Mouse (Mus musculus): ENCODE measurements at regions not wholly inside any gene's neighbourhood (a gene's known extent, or its start where the extent isn't known, plus 50 kb on each side); places are given as distances from the start of the nearest gene placed in this dataset.
A peak's percentile ranks its signal among the peaks of the same experiment; 100 is the strongest.
"Not testable (repeated sequence)": the region's sequence is repeated elsewhere in the genome, so short reads cannot be mapped to it uniquely, and the experiment has no call there.

DNA sequence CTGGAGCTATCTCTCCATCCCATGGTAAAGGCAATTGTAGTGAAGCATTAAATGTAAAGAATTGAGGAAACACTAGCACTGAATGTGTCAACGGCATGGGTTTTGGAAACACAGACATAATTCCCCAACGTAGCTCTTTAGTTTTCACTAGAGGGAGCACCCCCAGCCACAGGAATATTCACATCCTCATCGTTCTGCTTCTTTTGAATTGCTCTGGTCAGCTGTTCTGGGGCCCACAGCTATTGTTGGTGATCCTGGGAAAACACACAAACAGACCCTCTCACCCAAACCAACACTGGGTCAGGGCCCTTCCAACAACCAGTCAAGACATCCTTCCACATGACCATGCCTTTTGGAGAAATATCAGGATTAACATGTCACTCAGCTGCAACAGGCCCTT is 119.7 kb downstream of the Impg2 start:
- not testable (repeated sequence) for H3K9ac ChIP-seq (ENCODE audit: low read length); H3K4me2 ChIP-seq (replicated peaks; ENCODE audit: low read depth); ATAC-seq (ENCODE audit: low FRiP score, low TSS enrichment); H3K4me3 ChIP-seq (ENCODE audit: low read depth, low read length); DNase-seq (ENCODE audit: low spot score); H3K27me3 ChIP-seq (ENCODE audit: control insufficient read depth, insufficient read depth, low read length); H3K9me3 ChIP-seq (ENCODE audit: control insufficient read depth, low read length); H3K36me3 ChIP-seq (ENCODE audit: control insufficient read depth, insufficient read depth, low read length); H3K27ac ChIP-seq (replicated peaks); H3K4me1 ChIP-seq (replicated peaks; ENCODE audit: control insufficient read depth, insufficient read depth)
- WGBS, result 85% methylated on average over 3 of the region's 3 CpGs

DNA sequence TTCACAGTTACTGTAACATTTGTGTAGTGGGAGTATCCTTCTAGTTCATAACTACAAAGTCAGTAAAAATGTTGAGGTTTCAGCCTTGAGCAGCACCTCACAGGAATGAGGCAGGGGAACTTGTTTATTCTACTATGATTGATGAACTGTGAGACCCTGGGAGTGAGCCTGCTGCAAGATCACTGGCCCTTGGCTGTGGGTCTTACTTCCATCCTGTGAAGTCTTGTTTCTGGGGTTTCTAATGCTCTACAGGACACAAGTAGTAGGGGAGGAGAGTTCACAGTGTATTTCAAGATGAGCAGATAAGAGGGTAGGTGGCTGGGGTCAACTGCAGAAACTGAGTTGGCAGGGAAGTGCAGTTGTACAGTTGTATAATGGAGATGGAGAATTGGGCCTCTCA is 128.3 kb upstream of the Abi3bp start:
- DNase-seq (ENCODE audit: low spot score) (no peak), ATAC-seq (ENCODE audit: low FRiP score, low TSS enrichment) (no peak)
- H3K36me3 ChIP-seq (ENCODE audit: control insufficient read depth, insufficient read depth, low read length), result no peaks in the 10 kb centered on the region
- no peaks in the 10 kb centered on the region for H3K27me3 ChIP-seq (ENCODE audit: control insufficient read depth, insufficient read depth, low read length)
- no peaks in the 10 kb centered on the region for H3K4me1 ChIP-seq (replicated peaks; ENCODE audit: control insufficient read depth, insufficient read depth)
- no peaks in the 10 kb centered on the region for H3K9me3 ChIP-seq (ENCODE audit: control insufficient read depth, low read length)
- no peak overlapping the region for H3K4me2 ChIP-seq (replicated peaks; ENCODE audit: low read depth)
- no peak for TF ChIP-seq CTCF (IDR thresholded peaks at IDR 0.05; ENCODE audit: low read depth)
- TF ChIP-seq EP300 (optimal IDR thresholded peaks at IDR 0.05), result no peak
- no peak overlapping the region for H3K4me3 ChIP-seq (ENCODE audit: low read depth, low read length)
- H3K27ac ChIP-seq (replicated peaks), result no peak overlapping the region
- no peak overlapping the region for H3K9ac ChIP-seq (ENCODE audit: low read length)

DNA sequence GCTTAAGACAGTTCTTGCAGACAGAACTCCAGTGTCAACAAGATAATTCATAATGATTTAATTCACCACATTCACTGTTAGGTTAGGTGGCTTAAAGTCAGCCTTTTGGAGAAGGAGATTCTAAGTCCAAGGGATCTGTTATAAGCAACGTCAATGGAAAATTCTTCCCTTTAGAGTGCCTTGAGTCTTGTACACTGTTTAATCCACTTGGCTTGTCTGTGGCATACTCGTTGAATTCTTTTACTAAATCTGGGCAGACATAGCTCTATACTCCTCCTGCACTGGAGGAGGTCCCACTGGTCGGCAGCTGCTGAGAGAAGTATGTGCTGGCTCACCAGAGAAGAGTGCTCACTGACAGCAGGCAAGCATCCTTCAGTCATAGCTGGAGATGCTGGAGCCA is 124.8 kb upstream of the Abi3bp start:
- H3K4me1 ChIP-seq (replicated peaks; ENCODE audit: control insufficient read depth, insufficient read depth), result no peaks in the 10 kb centered on the region
- H3K4me3 ChIP-seq (ENCODE audit: low read depth, low read length), result no peak overlapping the region
- ATAC-seq (ENCODE audit: low FRiP score, low TSS enrichment) (peak; percentile 18; the same call in 1 of the 2 replicates), DNase-seq (ENCODE audit: low spot score) (no peak)
- H3K27me3 ChIP-seq (ENCODE audit: control insufficient read depth, insufficient read depth, low read length), result no peaks in the 10 kb centered on the region
- no peaks in the 10 kb centered on the region for H3K9me3 ChIP-seq (ENCODE audit: control insufficient read depth, low read length)
- TF ChIP-seq EP300 (optimal IDR thresholded peaks at IDR 0.05) (peak; percentile 54), CTCF (IDR thresholded peaks at IDR 0.05; ENCODE audit: low read depth) (no peak)
- peak overlapping the region; percentile 56 for H3K27ac ChIP-seq (replicated peaks)
- no peaks in the 10 kb centered on the region for H3K36me3 ChIP-seq (ENCODE audit: control insufficient read depth, insufficient read depth, low read length)
- WGBS, result 26% methylated on average over 3 of the region's 3 CpGs
- H3K4me2 ChIP-seq (replicated peaks; ENCODE audit: low read depth), result no peak overlapping the region
- no peak overlapping the region for H3K9ac ChIP-seq (ENCODE audit: low read length)

DNA sequence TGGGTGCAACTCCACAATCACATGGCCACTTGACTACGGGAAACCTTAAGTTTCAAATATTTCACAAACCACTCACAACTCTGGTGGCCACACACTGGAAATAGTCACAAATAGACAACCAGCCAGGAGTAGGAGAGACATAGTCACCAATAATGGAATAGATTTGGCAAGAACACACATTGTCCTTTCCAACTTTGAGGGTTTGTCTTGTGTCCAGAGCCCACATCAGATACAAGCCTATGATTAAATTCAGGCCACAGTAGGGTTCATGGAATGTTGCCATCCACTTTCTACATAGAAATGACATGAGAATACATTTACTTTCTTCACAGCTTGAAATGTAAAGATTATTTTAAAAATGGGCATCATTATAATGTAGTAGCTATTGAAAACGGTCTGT is 118.6 kb upstream of the Abi3bp start:
- TF ChIP-seq EP300 (optimal IDR thresholded peaks at IDR 0.05) (no peak), CTCF (IDR thresholded peaks at IDR 0.05; ENCODE audit: low read depth) (no peak)
- H3K4me2 ChIP-seq (replicated peaks; ENCODE audit: low read depth), result no peak overlapping the region
- no peak overlapping the region for H3K9ac ChIP-seq (ENCODE audit: low read length)
- H3K27me3 ChIP-seq (ENCODE audit: control insufficient read depth, insufficient read depth, low read length), result no peaks in the 10 kb centered on the region
- H3K4me1 ChIP-seq (replicated peaks; ENCODE audit: control insufficient read depth, insufficient read depth), result no peaks in the 10 kb centered on the region
- H3K9me3 ChIP-seq (ENCODE audit: control insufficient read depth, low read length), result no peaks in the 10 kb centered on the region
- ATAC-seq (ENCODE audit: low FRiP score, low TSS enrichment) (no peak), DNase-seq (ENCODE audit: low spot score) (no peak)
- H3K36me3 ChIP-seq (ENCODE audit: control insufficient read depth, insufficient read depth, low read length), result no peaks in the 10 kb centered on the region
- H3K27ac ChIP-seq (replicated peaks), result no peak overlapping the region
- no peak overlapping the region for H3K4me3 ChIP-seq (ENCODE audit: low read depth, low read length)
- 65% methylated on average over 2 of the region's 2 CpGs for WGBS

DNA sequence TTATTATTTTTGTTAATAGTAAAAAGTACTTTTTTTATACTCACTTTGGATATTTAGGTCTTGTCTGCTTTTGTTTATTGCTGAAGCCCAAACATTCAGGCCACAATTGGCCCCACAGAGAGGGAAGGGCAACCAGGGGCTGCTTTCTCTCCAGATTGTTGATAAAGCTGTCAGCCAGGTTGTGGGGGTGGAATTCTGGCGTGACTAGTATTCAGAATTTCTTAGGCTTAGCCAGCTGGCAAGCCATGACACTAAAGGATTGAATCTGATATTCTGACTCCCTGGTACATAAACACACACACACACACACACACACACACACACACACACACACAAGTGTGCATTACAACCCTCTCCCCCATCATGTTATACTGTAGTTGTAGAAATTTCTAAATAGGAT is 116.7 kb upstream of the Abi3bp start:
- Histone ChIP-seq H3K36me3 (ENCODE audit: control insufficient read depth, insufficient read depth, low read length) (no peaks in the 10 kb centered on the region), H3K4me3 (ENCODE audit: low read depth, low read length) (no peak overlapping the region), H3K4me1 (replicated peaks; ENCODE audit: control insufficient read depth, insufficient read depth) (no peaks in the 10 kb centered on the region), H3K27me3 (ENCODE audit: control insufficient read depth, insufficient read depth, low read length) (no peaks in the 10 kb centered on the region), H3K27ac (replicated peaks) (no peak overlapping the region), H3K4me2 (replicated peaks; ENCODE audit: low read depth) (no peak overlapping the region), H3K9ac (ENCODE audit: low read length) (no peak overlapping the region), H3K9me3 (ENCODE audit: control insufficient read depth, low read length) (no peaks in the 10 kb centered on the region)
- TF ChIP-seq CTCF (IDR thresholded peaks at IDR 0.05; ENCODE audit: low read depth) (no peak), EP300 (optimal IDR thresholded peaks at IDR 0.05) (no peak)
- no peak for ATAC-seq (ENCODE audit: low FRiP score, low TSS enrichment)
- no peak for DNase-seq (ENCODE audit: low spot score)
- WGBS, result 17% methylated on average over 1 of the region's 1 CpGs

DNA sequence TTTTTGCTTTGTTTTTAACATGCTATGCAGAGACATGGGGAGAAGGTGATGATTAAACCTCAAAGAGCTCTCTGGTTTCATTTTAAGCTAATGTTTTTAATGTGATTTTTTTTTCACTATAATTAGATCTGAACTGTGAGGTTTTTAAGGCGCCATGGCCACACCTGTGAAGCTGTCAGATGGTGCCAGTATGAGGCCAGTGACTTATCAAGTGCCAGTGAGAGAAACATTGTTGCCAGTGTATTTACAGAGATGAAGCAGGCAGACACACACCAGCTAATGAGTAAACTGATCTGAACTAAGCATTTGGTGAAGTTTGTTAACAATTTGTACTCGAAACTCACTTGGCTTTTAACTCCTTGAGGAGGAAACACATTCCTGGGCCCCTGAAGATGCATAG is 99.3 kb upstream of the Abi3bp start:
- DNase-seq (ENCODE audit: low spot score), result no peak
- no peaks in the 10 kb centered on the region for H3K9me3 ChIP-seq (ENCODE audit: control insufficient read depth, low read length)
- no peak for ATAC-seq (ENCODE audit: low FRiP score, low TSS enrichment)
- H3K27ac ChIP-seq (replicated peaks), result no peak overlapping the region
- no peak overlapping the region for H3K4me3 ChIP-seq (ENCODE audit: low read depth, low read length)
- no peak overlapping the region for H3K9ac ChIP-seq (ENCODE audit: low read length)
- H3K4me1 ChIP-seq (replicated peaks; ENCODE audit: control insufficient read depth, insufficient read depth), result no peaks in the 10 kb centered on the region
- TF ChIP-seq EP300 (optimal IDR thresholded peaks at IDR 0.05) (no peak), CTCF (IDR thresholded peaks at IDR 0.05; ENCODE audit: low read depth) (no peak)
- no peaks in the 10 kb centered on the region for H3K27me3 ChIP-seq (ENCODE audit: control insufficient read depth, insufficient read depth, low read length)
- no peaks in the 10 kb centered on the region for H3K36me3 ChIP-seq (ENCODE audit: control insufficient read depth, insufficient read depth, low read length)
- H3K4me2 ChIP-seq (replicated peaks; ENCODE audit: low read depth), result no peak overlapping the region
- 69% methylated on average over 2 of the region's 2 CpGs for WGBS

All from stomach, postnatal 0 days (tissue).